Mouse (Mus musculus) c-Kit-positive CD71-negative TER-119-negative erythroid progenitor cells, embryonic 14.5 days (primary cell): ENCODE measurements around the gene Galnt10.

Source experiments
- DNase-seq: peaks from one replicate; pipeline ENCODE4 v3.0.0-alpha.2; 2013; ENCODE audit warnings: low read depth

Gene Galnt10

DNA sequence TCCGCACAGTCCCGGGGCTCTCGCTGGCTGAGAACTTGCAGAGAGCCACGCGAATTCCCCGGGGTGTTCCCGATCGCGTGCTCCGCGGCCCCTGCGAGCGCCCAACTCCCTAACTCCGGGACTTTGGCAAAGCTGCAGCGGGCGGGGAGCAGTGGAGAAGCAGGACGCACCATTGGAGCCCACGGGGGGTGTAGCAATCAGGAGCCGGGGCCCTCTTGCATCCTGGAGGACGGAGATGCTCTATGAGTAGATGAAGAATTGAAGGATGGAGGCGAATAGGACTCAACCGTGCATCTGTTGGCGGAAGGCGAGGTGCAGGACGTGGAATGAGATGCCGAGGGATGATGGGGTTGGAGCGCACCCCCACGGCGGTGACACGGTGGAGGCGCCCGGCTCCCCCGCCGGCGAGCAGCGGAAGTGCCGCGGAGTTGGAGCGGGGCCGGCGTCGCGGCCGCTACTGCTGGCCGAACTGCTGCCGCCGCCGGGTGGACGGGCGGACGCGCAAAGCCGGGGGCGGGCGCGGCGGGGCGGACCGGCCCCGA is at the start of gene Galnt10:
Galnt10 (plus strand) TSS at position 425 of the 542 bp plus-strand sequence.
- peak; percentile 63 for DNase-seq

DNA sequence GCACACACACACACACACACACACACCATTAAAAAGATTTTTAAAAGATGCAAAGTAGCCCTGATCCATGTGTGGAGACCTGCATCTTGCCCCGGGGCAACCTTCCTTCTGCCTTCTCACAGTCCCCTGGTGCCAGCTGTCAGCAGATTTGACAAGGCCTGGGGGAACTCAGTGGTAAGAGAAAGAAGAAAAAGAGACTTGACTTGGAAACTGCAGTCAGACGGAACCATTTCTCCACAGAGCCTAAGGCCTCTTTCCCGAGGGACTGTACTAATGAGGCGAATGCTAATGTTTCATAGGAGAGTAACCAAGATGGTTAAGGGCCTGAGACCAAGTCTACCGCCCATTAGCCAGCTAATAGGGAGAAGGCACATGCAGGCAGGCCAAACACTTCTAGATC is 49.3 kb upstream of the Galnt10 start:
- DNase-seq, result no peak

DNA sequence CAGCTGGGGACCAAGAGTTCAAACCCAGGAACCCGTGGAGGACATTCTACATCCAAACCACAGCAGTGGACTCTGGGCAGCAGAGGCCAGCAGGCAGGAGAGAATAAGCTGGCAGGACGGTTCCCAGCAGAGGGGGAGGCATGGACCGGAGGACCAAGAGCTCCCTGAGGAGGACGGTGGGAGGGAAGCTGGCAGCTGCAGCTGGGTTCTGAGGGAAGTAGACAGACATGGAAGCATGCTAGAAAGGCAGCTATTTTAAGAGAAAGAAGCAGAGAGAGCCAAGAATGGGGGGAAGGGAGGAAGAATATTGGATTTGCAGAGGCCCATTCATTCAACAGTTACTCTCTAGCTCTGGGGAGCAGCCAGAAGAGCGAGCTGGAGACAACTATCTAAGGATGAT is 47.1 kb upstream of the Galnt10 start:
- no peak for DNase-seq

DNA sequence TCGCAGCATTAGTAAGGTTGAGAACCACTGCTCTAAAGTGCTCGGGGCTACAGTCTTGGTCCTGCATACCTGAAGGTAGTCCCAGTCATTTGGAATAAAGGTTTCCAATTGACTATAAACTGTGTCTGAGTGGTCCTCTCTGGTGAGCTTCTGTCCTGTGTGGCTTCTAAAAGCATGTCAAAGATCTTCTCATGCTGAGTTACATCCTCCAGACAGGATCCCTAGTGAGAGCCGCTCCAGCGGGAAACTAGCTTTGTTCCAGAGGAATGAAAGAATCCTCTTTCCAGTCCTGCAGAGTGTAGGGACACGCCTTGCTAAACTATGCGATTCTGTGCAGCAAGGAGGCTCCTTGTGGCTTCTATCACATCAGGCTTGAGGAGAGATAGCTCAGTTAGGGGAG is 45.9 kb upstream of the Galnt10 start:
- DNase-seq, result no peak

DNA sequence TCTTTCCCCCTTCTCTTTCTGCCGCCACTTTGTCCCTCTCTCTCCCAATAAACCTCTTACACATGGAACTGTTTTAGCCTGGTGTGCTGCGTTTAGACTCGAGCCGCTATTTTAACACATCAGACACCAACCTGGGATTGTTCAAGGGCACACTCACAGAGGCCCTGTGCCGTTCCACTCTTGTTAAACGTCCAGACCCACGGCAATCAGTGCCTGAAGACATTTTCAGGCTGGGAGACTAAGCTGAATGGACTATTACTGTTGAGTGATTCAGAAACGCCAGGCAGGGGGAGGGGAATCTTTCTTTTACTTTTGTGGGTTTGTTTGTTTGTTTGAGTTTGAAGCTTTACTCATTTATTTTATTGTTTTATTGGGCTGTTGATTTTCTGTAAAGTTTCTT is 45.1 kb upstream of the Galnt10 start:
- DNase-seq, result no peak

DNA sequence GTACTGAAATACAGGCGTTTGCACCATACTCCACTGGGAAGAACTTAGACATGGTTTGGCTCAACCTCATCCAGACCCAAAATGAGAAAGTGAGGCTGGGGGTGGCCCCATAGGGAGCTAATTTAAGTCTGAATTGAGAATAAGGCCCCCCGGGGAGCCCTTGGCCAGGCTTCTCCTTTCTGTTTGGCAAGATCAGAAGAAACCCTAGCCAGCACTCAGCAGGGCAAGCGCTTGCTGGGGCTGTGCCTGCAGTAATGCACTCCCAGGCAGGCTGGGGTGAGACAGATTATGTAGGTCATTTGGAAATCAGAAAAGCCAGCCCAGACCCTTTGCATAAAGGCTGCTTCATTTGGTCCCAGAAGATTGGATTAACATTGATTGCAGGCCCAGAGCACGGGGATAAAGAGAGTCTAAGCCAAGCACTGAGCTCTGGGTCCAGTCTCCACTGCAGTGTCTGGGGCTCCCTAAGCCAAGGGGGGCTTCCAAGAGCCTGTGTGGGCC is 44.6 kb upstream of the Galnt10 start:
- no peak for DNase-seq

DNA sequence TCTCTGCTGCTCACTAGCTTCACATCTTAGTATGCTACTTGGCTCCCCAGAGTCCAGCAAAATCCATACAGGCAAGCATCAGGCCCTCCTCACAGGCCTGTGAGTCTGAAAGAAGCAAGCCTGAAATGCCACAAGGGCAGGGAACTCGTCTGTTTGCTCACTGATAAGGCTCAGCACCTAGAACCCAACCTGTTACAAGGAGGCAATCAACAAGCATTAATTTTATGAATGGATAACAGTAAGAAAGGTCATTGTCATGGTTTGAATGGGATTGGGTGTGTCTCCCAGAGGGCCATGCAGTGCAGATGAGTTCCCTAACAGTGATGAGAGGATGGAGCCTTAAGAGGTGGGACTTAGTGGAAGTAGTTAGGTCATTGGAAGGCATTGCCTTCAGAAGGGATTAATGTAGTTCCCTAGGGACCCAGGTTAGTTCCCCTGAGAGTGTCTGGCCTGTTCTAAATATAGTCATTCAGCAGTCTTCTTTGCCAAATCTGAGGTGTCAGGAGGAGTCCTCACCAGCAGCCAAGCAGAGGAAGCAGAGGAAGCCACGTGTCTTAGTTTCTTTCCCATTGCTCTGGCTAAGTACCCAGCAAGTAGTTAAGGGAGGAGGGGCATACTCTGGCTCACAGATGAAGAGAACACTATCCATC is 43.3 kb upstream of the Galnt10 start:
- no peak for DNase-seq

DNA sequence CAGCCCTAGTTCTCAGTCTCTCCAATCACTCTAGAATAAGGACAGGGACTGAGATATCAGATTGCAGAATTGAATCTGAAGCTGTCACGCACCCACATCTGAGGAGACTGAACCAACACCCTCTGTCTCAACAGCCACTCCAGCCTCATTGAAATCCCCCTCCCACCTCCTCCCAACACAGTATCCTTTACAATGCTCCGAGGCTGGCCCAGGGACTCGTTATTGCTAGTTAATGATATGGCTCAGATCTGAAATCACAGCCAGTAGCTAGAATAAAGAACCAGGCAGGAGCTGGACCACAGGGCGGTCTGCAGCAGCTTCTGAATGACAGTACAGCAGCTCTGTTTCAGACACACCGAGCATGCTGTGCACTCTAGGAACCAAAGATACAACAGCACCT is 40.2 kb upstream of the Galnt10 start:
- no peak for DNase-seq

DNA sequence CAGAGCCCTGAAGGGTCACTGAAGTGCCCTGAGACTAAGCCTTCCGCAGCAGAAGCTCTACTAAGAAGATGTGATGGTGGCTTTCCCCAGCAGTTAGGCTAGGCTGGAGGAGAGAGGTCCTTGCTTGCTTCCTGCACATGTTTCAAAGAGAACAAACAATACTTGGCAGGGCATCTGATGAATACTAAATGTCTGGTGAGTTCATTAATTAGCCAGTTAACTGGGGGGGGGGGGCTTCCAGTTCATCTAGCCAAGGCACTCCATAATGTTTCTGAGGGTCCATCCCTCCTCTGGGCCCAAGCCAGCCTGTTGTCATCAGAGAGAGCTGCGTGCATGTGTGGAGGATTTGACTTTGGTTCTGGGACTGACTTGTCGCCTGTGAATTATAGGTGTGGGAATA is 39.6 kb upstream of the Galnt10 start:
- no peak for DNase-seq

DNA sequence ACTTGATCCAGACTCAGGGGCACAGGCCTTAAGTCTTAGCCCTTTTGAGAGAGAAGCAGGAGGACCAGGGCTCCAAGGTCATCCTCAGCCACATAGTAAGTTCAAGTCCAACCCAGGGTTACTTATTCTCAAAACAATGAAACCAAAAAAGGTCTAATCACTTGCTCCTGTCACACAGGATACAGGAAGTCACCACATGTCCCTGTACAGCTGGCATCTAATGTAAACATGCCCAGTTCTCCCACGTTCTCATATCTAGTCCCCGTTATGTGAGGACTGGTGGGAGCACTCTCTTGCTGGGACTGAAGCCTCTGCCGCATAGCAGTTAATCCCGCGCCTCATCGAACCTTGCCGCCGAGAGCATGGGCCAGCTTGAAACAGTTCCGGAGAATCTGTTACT is 30.7 kb upstream of the Galnt10 start:
- DNase-seq, result no peak

DNA sequence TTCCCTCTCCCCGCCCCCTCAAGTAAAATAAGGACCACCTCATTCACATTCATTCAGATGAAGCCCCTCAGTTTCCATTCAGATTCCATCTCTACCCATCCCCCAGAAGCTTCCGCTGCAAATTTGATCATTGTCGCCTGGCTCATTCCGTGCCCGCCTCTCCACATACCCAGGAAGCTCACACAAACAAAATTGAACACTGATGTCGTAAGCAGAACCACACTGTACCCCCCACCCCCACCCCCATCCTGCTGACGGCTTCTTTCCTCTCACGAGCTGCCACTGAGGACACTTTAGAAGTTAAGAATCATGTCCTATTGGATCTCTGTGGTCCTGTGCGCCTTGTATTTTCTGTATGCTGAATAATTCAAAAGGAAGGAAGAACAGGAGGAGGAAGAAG is 30.0 kb upstream of the Galnt10 start:
- no peak for DNase-seq

DNA sequence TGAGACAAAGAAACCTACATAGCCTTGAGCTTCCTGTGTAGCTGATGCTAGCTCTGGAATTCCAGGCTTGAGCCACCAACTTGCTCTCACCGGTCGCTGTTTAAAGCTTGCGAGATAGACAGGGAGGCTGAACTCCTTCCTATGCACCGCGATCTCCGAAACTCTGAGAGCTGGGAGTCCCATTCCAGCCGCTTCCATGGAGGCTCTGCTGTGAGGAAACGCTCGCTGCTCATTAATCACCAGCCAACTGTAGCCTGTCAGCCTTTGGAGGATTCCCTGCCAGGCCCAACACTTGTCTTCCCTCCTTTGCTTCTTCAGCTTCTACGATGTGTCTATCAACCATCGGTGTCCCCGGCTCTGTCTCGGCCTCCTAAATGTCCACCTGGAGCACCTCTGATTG is 29.4 kb upstream of the Galnt10 start:
- DNase-seq, result no peak

DNA sequence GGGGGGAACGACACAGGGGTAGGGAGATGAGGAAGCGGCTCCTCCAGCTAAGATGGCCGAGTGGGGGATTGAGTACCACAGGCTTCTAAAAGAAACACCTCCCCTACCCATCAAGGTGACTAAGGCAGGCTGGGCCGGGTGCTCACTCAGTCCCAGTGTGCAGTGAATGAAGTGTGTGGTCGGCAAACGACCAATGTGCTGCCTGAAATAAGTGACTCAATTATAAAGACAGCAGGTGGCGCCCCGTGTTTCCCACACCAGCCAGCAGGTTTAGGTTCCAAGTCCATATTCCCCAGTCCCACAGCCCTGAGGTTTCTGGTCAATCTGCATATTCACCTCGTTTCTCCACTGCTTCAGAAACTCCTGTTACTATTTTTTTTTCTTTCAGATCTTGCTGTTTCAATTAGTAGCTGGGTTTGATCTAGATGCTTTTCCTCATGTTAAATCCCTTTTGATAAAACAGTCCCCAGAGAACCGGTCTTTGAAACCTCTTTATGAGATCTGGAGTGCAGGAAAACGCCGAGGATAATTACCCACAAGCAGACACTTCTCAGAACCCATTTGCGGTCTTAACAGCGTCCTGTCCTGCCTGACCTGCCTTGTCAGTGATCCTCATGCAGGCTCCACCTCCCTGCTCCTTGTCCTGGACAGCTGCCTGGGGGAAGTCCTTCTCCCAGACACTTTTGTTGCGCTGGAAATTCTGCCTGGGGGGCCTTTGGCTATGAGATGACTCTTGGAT is 27.5 kb upstream of the Galnt10 start:
- peak; percentile 22 for DNase-seq

DNA sequence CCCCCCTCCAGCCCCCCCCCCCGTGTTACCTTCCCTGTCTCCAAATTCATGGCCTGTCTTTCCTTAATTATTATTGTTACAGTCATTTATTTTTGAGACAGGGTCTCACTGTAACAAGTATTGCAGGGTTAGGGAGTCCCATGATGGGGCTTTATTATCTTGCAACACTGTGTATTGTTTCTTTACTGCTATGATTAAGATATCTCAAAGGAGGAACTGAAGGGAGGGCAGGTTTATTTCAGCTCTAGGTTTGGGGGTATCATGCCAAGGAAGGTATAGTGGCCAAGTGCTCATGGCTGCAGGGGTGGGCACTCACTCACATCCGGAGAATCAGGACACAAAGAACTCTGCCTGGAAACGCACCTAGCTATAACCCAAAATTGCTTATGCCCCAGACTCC is 23.8 kb upstream of the Galnt10 start:
- no peak for DNase-seq

DNA sequence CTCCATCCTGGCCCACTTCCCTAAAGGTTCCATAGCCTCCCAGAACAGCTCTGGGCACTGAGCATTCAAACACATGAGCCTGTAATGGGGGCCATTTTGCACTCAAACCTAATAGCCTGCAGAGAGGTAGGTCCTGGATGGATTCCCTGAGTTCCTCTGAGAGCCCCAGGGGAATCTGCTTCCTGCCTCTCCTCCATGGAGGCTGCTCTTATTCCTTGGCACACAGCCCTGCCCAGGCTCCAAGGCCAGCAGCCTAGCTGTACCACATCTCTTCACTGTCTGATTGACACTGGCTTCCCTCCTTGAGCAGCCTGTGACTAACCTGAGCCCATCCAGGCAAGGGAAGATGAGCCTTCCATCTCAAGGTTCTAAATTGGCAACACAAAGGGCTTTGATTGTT is 23.4 kb upstream of the Galnt10 start:
- no peak for DNase-seq

DNA sequence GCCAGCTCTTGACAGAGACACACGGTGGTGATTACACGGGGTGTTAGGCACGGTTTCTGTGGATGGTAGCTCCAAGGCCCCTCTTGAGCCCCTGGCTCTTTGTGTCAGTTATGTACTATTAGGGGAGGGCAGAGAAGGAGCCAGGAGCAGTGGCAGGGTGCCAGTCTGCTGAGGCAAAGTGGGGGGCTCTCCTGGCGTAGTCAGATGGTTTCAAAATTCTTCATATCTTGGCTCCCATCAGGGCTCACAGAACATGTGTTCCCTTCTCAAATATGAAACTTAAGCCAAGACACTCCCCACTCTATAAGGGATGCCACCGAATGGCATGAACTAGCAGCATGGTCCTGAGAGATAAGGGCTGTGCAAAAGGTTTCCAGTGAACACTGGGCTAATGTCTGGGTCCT is 20.8 kb upstream of the Galnt10 start:
- peak; percentile 25 for DNase-seq

DNA sequence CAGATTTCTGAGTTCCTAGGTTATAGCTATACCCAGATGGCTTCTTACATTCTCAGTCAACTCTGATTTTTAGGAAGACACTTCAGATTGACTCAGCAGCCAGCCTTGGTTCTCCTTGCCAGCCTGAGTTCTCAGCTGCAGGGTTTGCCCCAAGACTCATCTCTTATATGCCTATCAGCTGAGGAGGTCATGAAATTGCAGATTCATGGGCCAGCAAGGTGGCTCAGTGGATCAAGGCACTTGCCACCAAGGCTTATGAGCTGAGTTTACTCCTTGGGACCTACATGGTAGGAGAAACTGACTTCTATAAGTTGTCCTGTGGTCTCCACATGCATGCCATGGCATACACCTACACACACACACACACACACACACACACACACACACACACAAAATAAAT is 19.8 kb upstream of the Galnt10 start:
- DNase-seq, result no peak

DNA sequence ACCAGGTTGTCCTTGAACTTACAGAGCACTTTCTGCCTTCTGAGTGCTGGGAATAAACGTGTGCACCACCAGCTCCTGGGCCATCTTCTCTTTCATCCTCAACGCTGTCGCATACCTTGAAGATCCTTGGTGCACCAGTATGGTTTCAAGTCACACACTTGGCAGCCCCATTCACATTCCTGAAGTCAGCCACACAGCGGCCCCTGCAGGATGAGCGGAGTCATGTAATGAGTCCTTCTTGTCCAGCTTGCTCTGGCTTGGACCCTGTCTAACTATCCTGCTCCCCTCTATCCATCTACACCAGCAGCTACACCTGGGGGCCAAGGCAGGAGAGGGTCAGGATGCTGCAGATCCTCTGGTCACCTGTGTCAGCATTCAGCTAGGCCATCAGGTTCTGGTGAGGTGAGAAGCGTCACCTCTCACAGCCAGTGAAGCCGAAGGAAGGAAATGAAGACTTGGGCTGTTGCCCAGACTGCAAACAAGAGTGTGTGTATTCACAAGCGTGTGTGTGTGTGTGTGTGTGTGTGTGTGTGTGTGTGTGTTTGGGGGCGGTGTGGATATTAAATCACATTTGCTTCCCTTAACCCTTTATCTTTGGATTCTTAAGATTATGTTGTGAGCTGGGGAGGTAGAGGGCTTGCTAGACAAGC is 18.0 kb upstream of the Galnt10 start:
- no peak for DNase-seq

DNA sequence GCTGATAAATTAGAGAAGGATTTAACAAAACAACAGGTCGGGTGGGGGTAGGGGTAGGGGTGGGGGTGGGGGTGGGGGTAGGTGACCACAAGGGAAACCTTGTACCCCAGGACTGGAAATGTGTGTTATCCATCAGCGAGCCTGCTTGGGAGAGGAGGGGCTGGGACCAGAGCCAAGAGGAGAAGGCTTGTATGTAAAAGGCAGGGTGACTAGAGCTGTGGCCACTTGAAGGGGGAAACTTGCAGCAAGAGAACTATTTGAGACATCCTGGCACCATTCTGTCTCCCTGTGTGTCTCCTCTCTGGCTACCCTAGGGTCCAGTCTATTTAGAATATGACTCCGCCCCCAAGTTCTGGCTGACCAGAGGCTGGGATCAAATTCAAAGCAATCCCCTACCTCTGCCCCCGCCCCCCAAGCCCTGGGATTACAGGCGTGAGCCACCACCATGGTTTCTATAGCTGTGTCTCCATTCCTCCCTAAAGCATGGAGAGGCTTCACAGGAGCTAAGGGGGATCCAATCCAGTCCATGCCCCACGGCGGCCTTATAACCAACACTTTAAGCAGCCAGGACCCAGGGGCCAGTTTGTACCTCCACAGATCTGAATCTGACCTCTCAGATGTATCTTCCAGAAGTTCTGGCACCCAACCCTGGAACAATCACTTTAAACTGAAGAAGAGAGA is 13.3 kb upstream of the Galnt10 start:
- DNase-seq, result no peak

DNA sequence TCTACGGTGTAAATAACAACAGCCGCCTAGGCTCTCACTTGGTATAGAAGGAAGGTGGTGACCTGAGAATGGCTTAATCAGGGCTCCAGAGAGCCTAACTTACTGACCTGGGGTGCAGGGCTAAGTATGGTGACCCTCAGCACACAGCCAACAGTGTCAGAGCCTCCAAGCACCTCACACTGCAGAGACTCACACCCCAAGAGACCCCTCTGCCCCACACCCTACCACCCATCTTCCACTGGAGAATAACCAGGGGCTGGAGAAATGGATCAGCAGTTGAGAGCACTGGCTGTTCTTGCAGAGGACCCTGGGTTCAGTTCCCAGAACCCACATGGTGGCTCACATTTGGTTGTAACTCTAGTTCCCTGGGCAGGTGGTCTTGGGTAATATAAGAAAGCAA is 12.2 kb upstream of the Galnt10 start:
- DNase-seq, result no peak

DNA sequence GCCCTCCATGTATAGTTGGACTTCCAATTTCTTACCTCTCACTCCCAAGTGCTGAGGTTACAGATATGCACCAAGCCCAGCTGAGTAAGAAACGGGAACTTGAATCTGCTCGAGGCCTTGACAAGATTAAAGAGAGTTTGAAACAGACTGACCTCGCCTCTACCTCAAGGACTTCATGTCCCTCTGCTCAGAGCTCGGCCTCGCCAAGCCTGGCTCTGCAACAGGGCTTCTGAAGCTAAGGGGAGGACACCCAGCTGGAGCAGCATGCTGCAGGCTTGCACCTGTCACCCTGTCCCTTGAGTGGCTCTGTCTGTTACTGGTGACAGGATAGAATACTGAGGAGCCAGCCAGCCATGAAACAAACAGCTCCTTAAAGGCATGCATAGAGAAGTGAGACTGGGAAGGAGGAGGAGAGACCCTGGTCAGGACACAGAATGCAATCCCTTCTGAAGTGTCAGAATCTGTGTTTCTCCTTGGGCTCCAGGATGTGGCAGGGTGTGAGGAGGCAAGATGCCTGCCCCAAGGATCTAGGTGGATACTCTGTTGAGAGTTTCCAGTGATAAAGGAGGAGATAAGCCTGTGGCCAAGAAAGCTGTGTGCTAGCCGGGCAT is 11.2 kb upstream of the Galnt10 start:
- DNase-seq, result no peak

DNA sequence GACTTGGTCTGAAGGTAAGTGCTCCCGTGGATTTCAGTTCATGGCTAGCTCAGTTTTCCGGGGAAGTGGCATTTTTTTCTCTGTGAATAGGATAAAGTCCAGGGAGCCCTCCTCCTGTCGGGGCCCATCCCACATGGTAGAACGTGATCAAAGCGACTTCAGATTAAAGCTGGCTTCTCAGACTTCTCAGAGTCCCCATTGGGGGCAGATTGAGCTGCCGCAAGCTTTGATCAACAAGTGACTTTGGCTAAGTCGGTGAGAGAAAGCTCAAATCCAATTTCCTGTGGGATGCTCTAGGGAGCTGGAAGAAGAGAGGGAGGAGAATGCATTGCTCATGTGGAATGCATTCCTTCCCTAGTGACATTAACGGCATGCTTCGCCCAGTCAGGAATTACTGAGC is 10.1 kb upstream of the Galnt10 start:
- no peak for DNase-seq
